Mouse (Mus musculus) lung, embryonic 14.5 days (tissue): ENCODE measurements around the gene AI593442. TPM values are rescaled to one million over a fixed set of nuclear protein-coding genes. Genes with fewer than 3 reads are reported as not detected.
A peak's percentile ranks its signal among the peaks of the same experiment; 100 is the strongest.

Experiments
- ATAC-seq: fragments of 200-750 bp; cut with Nextera tagmentation; 2 replicates; pipeline ENCODE4 v1.8.0; 2017; ENCODE audit warnings: mild to moderate bottlenecking, moderate TSS enrichment, moderate library complexity; ENCODE audit not compliant: insufficient read depth
- DNase-seq: peaks from one replicate; pipeline ENCODE4 v3.0.0-alpha.2; 2015
- H3K27ac ChIP-seq: fragments of 300-500 bp; sonication (generic); 2 replicates; pipeline ENCODE4 v1.5.1; 2014; ENCODE audit warnings: low read depth, mild to moderate bottlenecking, moderate library complexity
- H3K27me3 ChIP-seq: fragments of 300-500 bp; sonication (generic); 2 replicates; pipeline ENCODE4 v1.6.1; 2014; ENCODE audit warnings: low read length, control low read depth; ENCODE audit not compliant: insufficient read depth
- H3K36me3 ChIP-seq: fragments of 300-500 bp; sonication (generic); 2 replicates; pipeline ENCODE4 v1.6.1; 2014; ENCODE audit warnings: control low read depth; ENCODE audit not compliant: insufficient read depth
- H3K4me1 ChIP-seq: fragments of 300-500 bp; sonication (generic); 2 replicates; pipeline ENCODE4 v1.6.1; 2014; ENCODE audit warnings: antibody characterized with exemption, control low read depth; ENCODE audit not compliant: insufficient read depth
- H3K4me2 ChIP-seq: fragments of 300-500 bp; sonication (generic); 2 replicates; pipeline ENCODE4 v1.6.1; 2014; ENCODE audit warnings: mild to moderate bottlenecking
- H3K4me3 ChIP-seq: fragments of 300-500 bp; sonication (generic); 2 replicates; pipeline ENCODE4 v1.5.1; 2014; ENCODE audit warnings: low read depth, low read length
- H3K9ac ChIP-seq: fragments of 300-500 bp; sonication (generic); 2 replicates; pipeline ENCODE4 v1.6.1; 2014
- H3K9me3 ChIP-seq: fragments of 300-500 bp; sonication (generic); 2 replicates; pipeline ENCODE4 v1.6.1; 2016; ENCODE audit warnings: low read depth, low read length, control low read depth
- CTCF ChIP-seq: IDR thresholded peaks from 2 replicates; pipeline ENCODE4 v1.5.1; 2016; ENCODE audit warnings: antibody characterized with exemption, low read depth
- WGBS: fragments of 180-500 bp; shearing (Covaris S2); extraction: QIAGEN DNeasy Blood & Tissue Kit; methylation state at CpG from one replicate; pipeline ENCODE4 v1.1.7; 2014; 5-methylcytosine and 5-hydroxymethylcytosine counted together
- polyA plus RNA-seq: library from polyadenylated mRNA; unstranded; fragments of >200 nt; fragmentation: Nextera tagmentation; extraction: Ambion mirVana; gene quantifications from 2 replicates; pipeline ENCODE4 v1.2.1, GENCODE M21; 2014

The AI593442 gene
- polyA plus RNA-seq, 1 experiment from 2014 or later = 0.25 TPM

GRCm38 (mm10) chr9:52676587-52676986 lies 3.0 kb downstream of the AI593442 start:
- Histone ChIP-seq H3K36me3 (no peaks in the 10 kb centered on the region), H3K4me3 (no peak overlapping the region), H3K9me3 (no peaks in the 10 kb centered on the region), H3K4me1 (no peaks in the 10 kb centered on the region), H3K4me2 (no peak overlapping the region), H3K9ac (no peak overlapping the region), H3K27me3 (peaks cover 43% of the 10 kb centered on the region), H3K27ac (no peak overlapping the region)
- no peak for TF ChIP-seq CTCF
- DNase-seq = peak; percentile 71
- no peak for ATAC-seq
- WGBS = 14% methylated on average over 4 of the region's 4 CpGs

- H3K27me3 ChIP-seq = peaks cover 38% of the 10 kb centered on the region
- ATAC-seq = no peak
- no peak for DNase-seq
- H3K4me1 ChIP-seq = no peaks in the 10 kb centered on the region
- no peak overlapping the region for H3K27ac ChIP-seq
- WGBS = 60% methylated on average over 3 of the region's 3 CpGs
- H3K4me2 ChIP-seq = no peak overlapping the region
- no peak overlapping the region for H3K9ac ChIP-seq
- no peak overlapping the region for H3K4me3 ChIP-seq
- H3K9me3 ChIP-seq = no peaks in the 10 kb centered on the region
- no peaks in the 10 kb centered on the region for H3K36me3 ChIP-seq
- TF ChIP-seq CTCF = no peak
Measured at GRCm38 (mm10) chr9:52675937-52676336, 3.6 kb downstream of the AI593442 start.

DNA sequence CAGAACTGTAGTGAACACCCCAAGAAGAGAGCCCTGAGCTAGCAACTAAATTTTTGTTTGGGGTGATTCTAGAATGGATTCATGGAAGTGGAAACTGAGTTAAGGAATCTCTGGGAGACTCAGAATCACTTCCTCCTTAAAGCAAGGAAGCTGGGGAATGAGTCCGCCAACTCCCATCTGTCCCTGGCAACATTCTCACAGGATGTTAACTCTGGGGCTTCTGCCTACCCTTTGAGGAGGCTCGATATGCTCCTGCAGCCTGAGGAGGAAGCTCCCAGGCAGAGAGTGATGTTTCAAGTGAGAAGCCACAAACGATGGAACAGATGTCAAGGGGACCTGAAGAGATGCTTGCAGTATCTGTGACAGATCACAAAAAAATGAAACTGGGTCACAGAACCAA lies 18.2 kb downstream of the AI593442 start:
- Histone ChIP-seq H3K9me3 (no peaks in the 10 kb centered on the region), H3K4me1 (no peaks in the 10 kb centered on the region), H3K36me3 (no peaks in the 10 kb centered on the region), H3K9ac (no peak overlapping the region), H3K27ac (no peak overlapping the region), H3K27me3 (no peaks in the 10 kb centered on the region), H3K4me2 (no peak overlapping the region), H3K4me3 (no peak overlapping the region)
- no peak for DNase-seq
- 53% methylated on average over 3 of the region's 3 CpGs for WGBS
- no peak for ATAC-seq
- no peak for TF ChIP-seq CTCF

GRCm38 (mm10) chr9:52650341-52650951 lies 29.1 kb downstream of the AI593442 start:
- 30% methylated on average over 5 of the region's 5 CpGs for WGBS
- H3K27me3 ChIP-seq = no peaks in the 10 kb centered on the region
- TF ChIP-seq CTCF = no peak
- H3K4me2 ChIP-seq = no peak overlapping the region
- H3K36me3 ChIP-seq = no peaks in the 10 kb centered on the region
- no peak overlapping the region for H3K4me3 ChIP-seq
- H3K9ac ChIP-seq = no peak overlapping the region
- no peak overlapping the region for H3K27ac ChIP-seq
- ATAC-seq = peak; percentile 92
- H3K4me1 ChIP-seq = no peaks in the 10 kb centered on the region; the same call in 1 of the 2 replicates
- DNase-seq = peak; percentile 89
- no peaks in the 10 kb centered on the region for H3K9me3 ChIP-seq

DNA sequence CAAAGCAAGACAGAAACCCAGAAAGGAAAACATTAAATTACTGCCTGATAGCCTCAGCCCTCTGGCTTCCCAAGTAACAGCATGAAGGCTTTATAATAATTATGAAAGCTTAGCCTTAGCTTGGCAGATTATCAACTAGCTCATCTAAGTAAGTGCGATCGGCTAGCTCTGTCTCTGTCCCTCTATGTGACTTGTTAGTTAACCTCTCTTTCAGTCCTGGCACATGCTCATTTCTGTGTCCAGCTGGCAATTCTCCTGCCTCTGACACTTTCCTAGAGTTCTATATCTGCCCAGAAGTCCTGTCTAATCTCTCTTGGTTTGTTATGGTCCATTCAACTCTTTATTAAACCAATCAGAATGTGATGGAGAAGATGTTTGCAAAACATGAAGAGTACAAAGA lies 34.3 kb downstream of the AI593442 start:
- H3K4me2 ChIP-seq = no peak overlapping the region
- no peaks in the 10 kb centered on the region; the same call in 1 of the 2 replicates for H3K4me1 ChIP-seq
- H3K27ac ChIP-seq = no peak overlapping the region
- no peak overlapping the region for H3K9ac ChIP-seq
- DNase-seq (peak; percentile 78), ATAC-seq (peak; percentile 67; the same call in 1 of the 2 replicates)
- H3K36me3 ChIP-seq = no peaks in the 10 kb centered on the region
- no peaks in the 10 kb centered on the region for H3K9me3 ChIP-seq
- 63% methylated on average over 2 of the region's 2 CpGs for WGBS
- H3K4me3 ChIP-seq = no peak overlapping the region
- TF ChIP-seq CTCF = no peak
- no peaks in the 10 kb centered on the region for H3K27me3 ChIP-seq

DNA sequence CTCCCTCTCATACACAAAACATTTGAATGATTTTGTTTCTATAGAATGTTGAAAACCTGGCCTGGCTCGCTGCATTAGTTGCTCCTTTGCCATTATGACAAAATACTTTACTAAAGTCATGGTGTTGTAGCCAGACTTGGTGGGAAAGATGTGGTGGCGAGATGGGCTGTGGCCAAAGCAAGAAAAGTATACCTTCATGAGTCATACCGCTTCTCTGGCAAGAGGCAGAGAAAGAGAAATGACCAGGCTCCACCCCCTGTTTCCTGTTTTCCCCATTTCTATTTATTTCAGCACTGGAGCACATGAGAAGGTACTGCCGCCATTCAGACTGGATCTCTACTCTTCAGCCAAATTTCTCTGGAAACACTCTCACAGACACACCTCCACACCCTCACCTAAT lies 35.0 kb downstream of the AI593442 start:
- 40% methylated on average over 4 of the region's 4 CpGs for WGBS
- TF ChIP-seq CTCF = no peak
- H3K36me3 ChIP-seq = no peaks in the 10 kb centered on the region
- H3K4me1 ChIP-seq = no peaks in the 10 kb centered on the region; the same call in 1 of the 2 replicates
- no peaks in the 10 kb centered on the region for H3K9me3 ChIP-seq
- H3K4me3 ChIP-seq = no peak overlapping the region
- no peak overlapping the region for H3K4me2 ChIP-seq
- no peak overlapping the region for H3K27ac ChIP-seq
- DNase-seq = peak; percentile 16
- no peaks in the 10 kb centered on the region for H3K27me3 ChIP-seq
- H3K9ac ChIP-seq = no peak overlapping the region
- no peak for ATAC-seq

DNA sequence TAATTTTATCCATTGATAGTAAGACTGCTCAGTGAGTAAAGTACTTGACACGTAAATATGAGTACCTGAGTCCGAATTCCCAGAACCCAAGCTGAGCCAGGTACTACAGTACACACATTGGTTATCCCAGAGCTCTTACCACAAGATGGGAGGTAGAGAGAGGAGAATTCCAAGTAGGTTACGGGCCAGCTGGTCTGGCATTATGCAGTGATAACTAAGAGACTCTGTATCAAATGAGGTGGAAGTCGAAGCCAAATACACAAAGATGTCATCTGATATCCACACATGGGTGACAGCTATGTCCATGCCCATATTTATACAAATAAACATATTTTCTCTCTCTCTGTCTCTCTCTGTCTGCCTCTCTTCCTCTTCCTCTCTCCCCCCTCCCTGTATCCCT lies 35.4 kb downstream of the AI593442 start:
- Histone ChIP-seq H3K27ac (no peak overlapping the region), H3K4me2 (no peak overlapping the region), H3K9me3 (no peaks in the 10 kb centered on the region), H3K9ac (no peak overlapping the region), H3K4me1 (no peaks in the 10 kb centered on the region; the same call in 1 of the 2 replicates), H3K4me3 (no peak overlapping the region), H3K27me3 (no peaks in the 10 kb centered on the region), H3K36me3 (no peaks in the 10 kb centered on the region)
- ATAC-seq = 0 out of 2 replicates have a peak, but pooled peaks have one; percentile 35
- DNase-seq = peak; percentile 13
- 75% methylated on average over 4 of the region's 4 CpGs for WGBS
- no peak for TF ChIP-seq CTCF
